Mouse (Mus musculus): Measurements from ENCODE around the gene Dhodh. TPM values are rescaled to one million over a fixed set of nuclear protein-coding genes. Genes with fewer than 3 reads are reported as not detected.
A peak's percentile ranks its signal among the peaks of the same experiment; 100 is the strongest.

The Dhodh gene
- total and polyA plus RNA-seq, 2 experiments: 7.5 to 14.0 TPM

DNA sequence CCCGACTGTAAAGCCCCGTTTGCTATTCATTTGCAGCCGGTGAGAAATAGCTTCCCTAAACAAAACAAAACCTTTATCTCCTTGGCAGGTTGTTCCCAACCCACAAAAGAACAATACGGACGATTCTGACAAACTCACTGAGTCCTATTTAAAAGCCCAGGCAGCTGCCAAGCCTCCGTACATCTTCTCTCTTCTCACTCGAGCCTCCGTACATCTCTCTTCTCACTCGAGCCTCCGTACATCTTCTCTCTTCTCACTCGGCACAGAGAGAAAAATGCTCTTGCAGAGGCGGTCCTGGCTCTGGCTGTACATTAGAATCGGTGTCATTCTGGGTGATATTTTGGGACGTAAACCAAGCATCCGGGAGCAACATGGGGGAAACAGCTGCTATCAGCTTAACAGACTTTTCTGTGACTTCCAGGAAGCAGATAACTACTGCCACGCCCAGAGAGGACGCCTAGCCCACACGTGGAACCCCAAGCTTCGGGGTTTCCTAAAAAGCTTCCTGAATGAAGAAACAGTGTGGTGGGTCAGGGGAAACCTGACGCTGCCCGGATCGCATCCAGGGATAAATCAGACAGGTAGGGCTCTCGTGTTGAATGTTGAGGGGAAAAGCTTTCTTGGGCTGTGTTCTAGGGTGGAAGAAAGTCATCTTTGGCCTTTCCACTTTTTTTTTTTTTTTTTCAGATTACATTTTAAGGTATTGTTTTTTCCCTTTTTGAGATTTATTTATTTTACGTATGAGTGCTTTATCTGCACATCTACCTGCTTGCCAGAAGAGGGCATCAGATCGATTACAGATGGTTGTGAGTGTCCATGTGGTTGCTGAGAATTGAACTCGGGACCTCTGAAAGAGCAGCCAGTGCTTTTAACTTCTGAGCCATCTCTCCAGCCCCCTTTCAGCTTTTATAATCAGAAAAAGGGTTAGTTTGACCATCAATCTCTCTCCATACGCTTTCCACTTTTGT, 6.1 kb upstream of the Dhodh start, which contains the start of gene Pkd1l3:
Gene Pkd1l3, plus strand, starts transcription at position 275 of the 968 bp plus-strand sequence.
- no peak within 1 kb of the TSS for H3K9ac ChIP-seq (ENCODE audit: low read depth, low read length)
- H3K79me2 ChIP-seq (ENCODE audit: control insufficient read depth, insufficient read depth, low read length): no peaks in the 10 kb centered on the region
- TF ChIP-seq CTCF (IDR thresholded peaks at IDR 0.05; ENCODE audit: low read depth, low read length) (no peak), POLR2A (IDR thresholded peaks at IDR 0.05; ENCODE audit: extremely low read depth, insufficient read depth, low read length) (no peak)
- peaks cover 2% of the 10 kb centered on the region; the same call in 1 of the 2 replicates for H3K4me1 ChIP-seq (ENCODE audit: control insufficient read depth, insufficient read depth, low read length)
- no peaks in the 10 kb centered on the region for H3K36me3 ChIP-seq (ENCODE audit: control insufficient read depth, insufficient read depth, low read length)
- no peak within 1 kb of the TSS for H3K27ac ChIP-seq (replicated peaks; ENCODE audit: insufficient read depth, low read depth, low read length)
- no peak for DNase-seq (ENCODE audit: extremely low read depth, low read depth, low spot score)
- H3K27me3 ChIP-seq (ENCODE audit: control insufficient read depth, insufficient read depth, low read length): no peaks in the 10 kb centered on the region
- no peak within 1 kb of the TSS for H3K4me3 ChIP-seq (ENCODE audit: insufficient read depth, low read depth, low read length)
- WGBS: 49% methylated on average over 27 of the region's 27 CpGs

DNA sequence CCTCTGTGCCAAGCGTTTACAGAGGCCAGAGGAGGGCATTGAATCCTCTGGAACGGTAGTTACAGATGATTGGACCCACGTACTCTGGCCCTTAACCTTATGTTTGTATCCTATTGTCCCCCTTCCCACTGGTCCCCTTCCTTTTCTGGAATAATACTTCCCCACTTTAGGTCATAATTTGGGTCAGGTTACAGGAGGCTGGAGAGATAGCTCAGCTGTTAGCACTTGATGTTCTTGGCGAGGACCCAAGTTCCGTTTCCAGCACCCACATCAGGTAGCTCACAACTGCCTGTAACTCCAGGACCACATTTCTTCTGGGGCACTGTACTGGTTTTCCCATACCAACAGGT, 655 bp upstream of the Dhodh start:
- Histone ChIP-seq H3K36me3 (ENCODE audit: control insufficient read depth, insufficient read depth, low read length) (no peaks in the 10 kb centered on the region; the same call in 1 of the 2 replicates), H3K4me1 (ENCODE audit: control insufficient read depth, insufficient read depth, low read length) (peaks cover 5% of the 10 kb centered on the region), H3K79me2 (ENCODE audit: control insufficient read depth, insufficient read depth, low read length) (no peaks in the 10 kb centered on the region), H3K27ac (replicated peaks; ENCODE audit: insufficient read depth, low read depth, low read length) (peak overlapping the region; percentile 62), H3K27me3 (ENCODE audit: control insufficient read depth, insufficient read depth, low read length) (no peaks in the 10 kb centered on the region), H3K9ac (ENCODE audit: low read depth, low read length) (peak overlapping the region; percentile 27), H3K4me3 (ENCODE audit: insufficient read depth, low read depth, low read length) (peak overlapping the region; percentile 13)
- 9% methylated on average over 5 of the region's 5 CpGs for WGBS
- TF ChIP-seq CTCF (IDR thresholded peaks at IDR 0.05; ENCODE audit: low read depth, low read length) (no peak), POLR2A (IDR thresholded peaks at IDR 0.05; ENCODE audit: extremely low read depth, insufficient read depth, low read length) (no peak)
- DNase-seq (ENCODE audit: extremely low read depth, low read depth, low spot score): peak; percentile 66

DNA sequence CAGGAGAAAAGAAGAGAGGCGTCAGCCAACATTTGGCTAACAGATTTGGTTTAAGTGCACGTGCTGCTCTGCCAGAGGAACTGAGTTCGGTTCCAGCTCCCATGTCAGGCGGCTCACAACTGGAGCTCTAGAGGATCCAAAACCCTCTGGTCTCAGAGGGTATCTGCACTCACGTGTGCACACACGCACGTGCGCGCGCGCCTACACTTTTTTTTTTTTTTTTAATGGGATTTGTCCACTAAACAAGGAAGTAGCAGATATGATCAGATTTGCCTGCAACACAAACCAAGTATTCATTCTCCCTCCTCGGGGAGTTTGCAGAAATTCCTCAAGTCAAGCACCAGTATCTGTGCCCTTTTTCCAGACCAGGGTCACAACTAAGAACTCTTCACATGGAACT, 823 bp downstream of the Dhodh start:
- Histone ChIP-seq H3K79me2 (ENCODE audit: control insufficient read depth, insufficient read depth, low read length) (no peaks in the 10 kb centered on the region), H3K9ac (ENCODE audit: low read depth, low read length) (peak overlapping the region; percentile 64; the same call in 1 of the 2 replicates), H3K4me1 (ENCODE audit: control insufficient read depth, insufficient read depth, low read length) (peaks cover 4% of the 10 kb centered on the region), H3K27me3 (ENCODE audit: control insufficient read depth, insufficient read depth, low read length) (no peaks in the 10 kb centered on the region), H3K4me3 (ENCODE audit: insufficient read depth, low read depth, low read length) (peak overlapping the region; percentile 55), H3K27ac (replicated peaks; ENCODE audit: insufficient read depth, low read depth, low read length) (no peak overlapping the region), H3K36me3 (ENCODE audit: control insufficient read depth, insufficient read depth, low read length) (no peaks in the 10 kb centered on the region; the same call in 1 of the 2 replicates)
- no peak for TF ChIP-seq CTCF (IDR thresholded peaks at IDR 0.05; ENCODE audit: low read depth, low read length)
- no peak for TF ChIP-seq POLR2A (IDR thresholded peaks at IDR 0.05; ENCODE audit: extremely low read depth, insufficient read depth, low read length)
- 16% methylated on average over 12 of the region's 12 CpGs for WGBS
- no peak for DNase-seq (ENCODE audit: extremely low read depth, low read depth, low spot score)

DNA sequence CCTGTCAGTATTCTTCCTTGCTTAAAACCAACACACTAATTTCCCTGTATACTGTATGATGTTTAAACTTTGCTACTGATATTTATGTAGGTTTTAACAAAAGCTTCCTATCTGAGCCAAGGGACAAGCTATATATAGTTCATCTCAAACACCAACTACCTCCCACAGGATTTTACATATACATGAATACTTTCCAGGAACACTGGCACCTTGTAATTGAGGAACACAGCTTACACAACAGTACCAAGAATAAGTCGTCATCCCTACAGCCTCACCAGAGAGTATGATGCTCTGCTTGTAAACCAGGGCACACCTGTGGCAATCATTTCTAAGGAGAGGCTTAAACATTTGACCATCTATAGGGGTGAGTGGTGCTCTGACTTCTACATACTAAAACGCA, 1.7 kb downstream of the Dhodh start:
- no peak overlapping the region for H3K27ac ChIP-seq (replicated peaks; ENCODE audit: insufficient read depth, low read depth, low read length)
- no peak for TF ChIP-seq CTCF (IDR thresholded peaks at IDR 0.05; ENCODE audit: low read depth, low read length)
- TF ChIP-seq POLR2A (IDR thresholded peaks at IDR 0.05; ENCODE audit: extremely low read depth, insufficient read depth, low read length): no peak
- no peak for DNase-seq (ENCODE audit: extremely low read depth, low read depth, low spot score)
- peaks cover 4% of the 10 kb centered on the region for H3K4me1 ChIP-seq (ENCODE audit: control insufficient read depth, insufficient read depth, low read length)
- WGBS: 76% methylated on average over 2 of the region's 2 CpGs
- H3K9ac ChIP-seq (ENCODE audit: low read depth, low read length): no peak overlapping the region
- H3K27me3 ChIP-seq (ENCODE audit: control insufficient read depth, insufficient read depth, low read length): no peaks in the 10 kb centered on the region
- H3K4me3 ChIP-seq (ENCODE audit: insufficient read depth, low read depth, low read length): no peak overlapping the region
- H3K79me2 ChIP-seq (ENCODE audit: control insufficient read depth, insufficient read depth, low read length): no peaks in the 10 kb centered on the region
- peaks cover 2% of the 10 kb centered on the region; the same call in 1 of the 2 replicates for H3K36me3 ChIP-seq (ENCODE audit: control insufficient read depth, insufficient read depth, low read length)

DNA sequence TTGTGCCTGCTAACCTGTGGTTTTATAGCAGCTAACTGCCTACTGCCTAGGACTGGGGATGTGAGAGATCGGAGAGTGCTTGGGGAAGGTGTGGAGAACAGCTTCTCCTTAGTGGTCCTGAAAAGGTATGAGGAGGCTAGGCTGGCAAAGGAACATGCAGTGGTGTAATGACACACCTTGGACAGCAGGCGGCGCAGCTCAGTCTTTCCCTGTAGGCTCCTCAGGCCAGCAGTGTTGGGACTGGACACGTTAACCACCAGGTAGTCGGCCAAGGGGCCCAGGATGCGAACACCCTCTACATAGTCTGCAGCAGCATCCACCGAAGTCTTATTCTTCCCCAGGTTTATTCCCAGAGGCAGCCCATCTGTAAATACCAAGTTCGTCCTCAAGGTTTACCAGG, 12.6 kb downstream of the Dhodh start:
- Histone ChIP-seq H3K36me3 (ENCODE audit: control insufficient read depth, insufficient read depth, low read length) (peaks cover 4% of the 10 kb centered on the region; the same call in 1 of the 2 replicates), H3K4me1 (ENCODE audit: control insufficient read depth, insufficient read depth, low read length) (no peaks in the 10 kb centered on the region), H3K4me3 (ENCODE audit: insufficient read depth, low read depth, low read length) (no peak overlapping the region), H3K79me2 (ENCODE audit: control insufficient read depth, insufficient read depth, low read length) (no peaks in the 10 kb centered on the region), H3K9ac (ENCODE audit: low read depth, low read length) (no peak overlapping the region), H3K27ac (replicated peaks; ENCODE audit: insufficient read depth, low read depth, low read length) (no peak overlapping the region), H3K27me3 (ENCODE audit: control insufficient read depth, insufficient read depth, low read length) (no peaks in the 10 kb centered on the region)
- TF ChIP-seq CTCF (IDR thresholded peaks at IDR 0.05; ENCODE audit: low read depth, low read length): peak; percentile 96
- TF ChIP-seq POLR2A (IDR thresholded peaks at IDR 0.05; ENCODE audit: extremely low read depth, insufficient read depth, low read length): no peak
- WGBS: 48% methylated on average over 8 of the region's 8 CpGs
- DNase-seq (ENCODE audit: extremely low read depth, low read depth, low spot score): peak; percentile 27

All from liver, adult 2 months (tissue).